Mouse (Mus musculus): Measurements from ENCODE around the gene Acd.

The Acd gene

DNA sequence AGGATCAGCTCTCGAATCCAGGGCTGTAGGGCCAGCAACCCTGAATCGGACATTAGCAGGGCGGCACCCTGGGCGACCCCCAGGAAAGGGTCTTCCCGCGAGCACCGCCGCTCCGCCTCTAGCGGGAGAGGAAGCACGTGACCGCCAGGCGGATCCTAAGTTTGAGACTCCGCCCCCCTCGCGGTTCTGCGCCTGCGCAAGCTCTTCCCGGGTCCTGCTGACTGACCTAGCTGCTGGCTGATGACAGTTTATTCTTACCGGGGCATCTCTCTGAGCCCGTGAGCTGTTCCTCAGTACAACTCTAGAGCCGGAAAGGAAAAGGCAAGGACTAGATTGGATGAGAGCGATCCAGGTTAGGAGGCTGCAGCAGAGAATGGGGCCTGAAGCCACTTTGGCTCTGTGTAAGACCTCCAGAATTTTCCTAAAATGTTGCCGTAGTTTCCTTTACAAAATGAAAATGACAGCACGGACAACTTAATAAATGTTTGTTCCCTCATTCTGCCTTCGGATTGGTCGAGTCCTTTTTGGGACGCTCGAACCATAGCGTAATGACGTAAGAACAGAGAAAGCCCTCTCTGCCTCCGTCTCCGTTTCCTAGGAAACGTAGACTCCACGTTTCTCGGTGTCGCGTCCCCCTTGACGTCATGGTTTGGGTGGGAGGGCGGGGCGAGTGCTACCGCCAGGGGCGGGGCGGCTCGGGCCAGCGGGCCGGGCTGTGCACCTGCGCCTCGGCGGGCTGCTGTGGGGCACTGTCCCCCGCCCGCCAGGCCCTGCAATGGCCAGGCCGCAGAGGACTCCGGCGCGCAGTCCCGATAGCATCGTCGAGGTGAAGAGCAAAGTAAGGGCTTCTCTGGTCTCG lies at the start of gene Acd, which contains the start of gene Pard6a:
Gene Acd (minus strand): TSS at position 137 of the 859 bp plus-strand sequence.
Gene Pard6a (plus strand): TSS at position 183 of the 859 bp plus-strand sequence.
- peak; percentile 97 for DNase-seq

DNA sequence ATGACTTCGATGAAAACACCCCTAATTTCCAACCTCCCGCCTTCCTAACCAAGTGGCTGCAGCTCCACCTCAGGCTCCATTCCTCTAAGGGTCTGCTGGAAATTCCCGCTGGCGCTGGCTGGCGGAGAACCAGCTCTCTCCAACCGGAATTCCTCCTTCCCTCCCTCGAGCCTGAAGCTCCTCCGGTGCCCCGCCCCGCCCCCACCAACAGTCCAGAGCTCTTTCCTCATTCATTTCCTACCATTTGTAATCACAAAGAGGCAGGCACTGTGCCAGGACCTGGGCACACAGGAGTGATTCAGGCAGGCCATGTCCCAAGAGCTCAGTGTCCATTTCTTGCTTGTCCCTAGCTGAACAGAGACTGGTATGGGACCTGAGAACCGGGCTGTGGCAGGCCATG lies 49.7 kb upstream of the Acd start:
- peak; percentile 83 for DNase-seq

DNA sequence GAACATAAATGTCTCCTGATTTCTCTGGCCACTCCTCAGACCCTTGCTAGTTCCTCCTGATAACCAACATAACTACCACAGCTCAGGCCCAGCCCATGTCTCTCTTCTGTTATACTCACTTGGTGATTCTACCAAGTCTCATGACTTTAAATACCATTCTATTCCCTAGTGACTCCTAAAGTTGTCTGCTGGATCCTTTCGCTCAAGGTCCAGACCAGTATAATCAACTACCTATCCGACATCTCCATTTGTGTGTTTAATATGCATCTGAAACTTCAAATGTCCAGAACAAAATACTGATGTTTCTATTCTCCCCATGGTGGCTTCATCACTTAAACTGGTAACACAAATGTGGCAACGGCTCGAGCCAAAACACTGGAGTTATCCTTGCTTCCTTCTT lies 42.4 kb upstream of the Acd start:
- no peak for DNase-seq

DNA sequence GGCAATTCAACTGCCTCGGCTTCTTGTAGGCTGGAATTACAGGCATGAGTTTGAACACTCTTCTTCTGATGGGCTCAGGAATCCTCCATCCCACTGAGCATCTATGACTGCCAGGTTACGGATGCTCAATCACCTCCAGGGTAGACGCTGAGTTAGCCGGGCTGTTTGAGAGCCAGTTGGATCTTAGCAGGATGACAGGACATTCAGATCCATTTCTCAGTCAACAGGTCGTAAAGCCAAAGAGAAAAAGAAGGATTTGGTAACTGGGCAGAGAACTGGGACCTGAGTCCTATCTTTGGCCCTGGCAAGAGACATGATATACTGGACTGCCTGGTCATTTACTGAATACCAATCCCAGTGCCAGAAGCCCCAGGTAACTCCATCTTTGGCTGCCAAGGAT lies 38.3 kb upstream of the Acd start:
- DNase-seq: no peak

DNA sequence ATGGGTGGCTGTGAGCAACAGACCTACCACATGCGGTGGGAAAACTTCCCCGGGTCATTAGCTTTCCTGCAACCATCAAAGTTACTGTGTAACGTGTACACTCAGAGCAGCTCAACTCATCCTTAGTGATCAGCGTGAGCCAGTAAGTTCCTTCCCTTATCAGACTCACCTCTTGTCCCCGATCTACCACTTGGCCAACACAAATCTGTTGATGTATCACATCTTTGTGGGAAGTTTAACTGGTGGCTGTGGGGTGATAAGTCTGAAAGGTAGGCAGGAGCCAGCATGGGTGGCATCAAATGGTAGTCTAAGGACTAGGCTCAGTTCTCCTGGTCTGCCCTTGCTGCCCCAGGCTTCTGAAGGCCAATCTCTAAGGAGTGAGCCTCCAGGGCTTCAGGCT lies 31.3 kb upstream of the Acd start:
- no peak for DNase-seq

DNA sequence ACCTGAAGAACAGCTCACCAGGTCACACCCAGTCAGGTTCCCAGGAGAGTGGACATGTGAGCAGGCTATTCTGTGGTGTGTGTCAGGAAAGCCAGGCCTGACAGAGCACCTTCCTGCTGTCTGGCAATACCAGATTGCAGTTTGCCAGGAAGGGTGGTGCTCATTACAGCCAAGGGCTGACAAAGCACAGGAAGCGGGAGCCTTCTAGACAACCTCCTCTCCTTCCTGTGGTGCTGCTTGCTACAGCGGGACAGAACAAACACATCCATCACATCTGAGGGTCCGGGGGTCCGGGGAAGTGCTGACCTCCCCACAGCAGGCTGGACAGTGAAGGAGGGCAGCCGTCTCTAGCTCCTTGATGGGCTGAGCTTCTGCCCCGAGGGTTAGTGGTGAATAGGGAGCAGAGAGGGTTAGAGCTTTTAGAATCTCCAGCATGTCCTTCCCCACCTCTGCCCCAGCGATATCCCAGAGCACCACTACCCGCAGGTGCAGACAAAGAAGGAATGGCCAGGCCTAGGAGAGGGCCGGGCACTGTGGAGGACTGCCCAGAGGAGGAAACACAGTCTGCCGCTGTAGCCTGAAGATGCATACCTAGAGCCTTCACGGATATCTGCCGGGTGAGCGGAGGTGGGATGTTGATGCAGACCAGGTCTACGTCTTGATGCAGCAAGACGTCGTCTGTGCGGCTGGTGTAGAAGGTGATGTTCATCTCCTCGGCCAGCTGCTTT lies 26.7 kb upstream of the Acd start:
- peak; percentile 49 for DNase-seq

DNA sequence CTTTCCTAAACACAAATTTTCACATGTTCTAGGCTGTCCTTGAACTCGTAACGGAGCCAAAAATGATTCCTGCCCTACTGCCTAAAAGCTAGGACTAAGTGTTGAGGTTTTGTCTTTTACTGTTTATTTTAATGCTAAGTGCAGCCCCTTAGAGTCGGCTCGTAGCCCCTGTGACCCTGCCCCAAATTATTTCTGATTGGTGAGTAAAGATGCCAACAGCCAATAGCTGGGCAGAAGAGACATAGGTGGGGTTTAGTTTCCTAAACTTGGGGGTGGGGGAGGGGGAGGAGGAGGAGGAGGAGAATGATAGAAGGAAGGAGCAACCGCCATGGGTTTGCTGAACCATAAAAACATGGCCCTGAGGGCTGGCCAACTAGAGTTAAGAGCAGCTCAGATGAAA lies 24.8 kb upstream of the Acd start:
- no peak for DNase-seq

DNA sequence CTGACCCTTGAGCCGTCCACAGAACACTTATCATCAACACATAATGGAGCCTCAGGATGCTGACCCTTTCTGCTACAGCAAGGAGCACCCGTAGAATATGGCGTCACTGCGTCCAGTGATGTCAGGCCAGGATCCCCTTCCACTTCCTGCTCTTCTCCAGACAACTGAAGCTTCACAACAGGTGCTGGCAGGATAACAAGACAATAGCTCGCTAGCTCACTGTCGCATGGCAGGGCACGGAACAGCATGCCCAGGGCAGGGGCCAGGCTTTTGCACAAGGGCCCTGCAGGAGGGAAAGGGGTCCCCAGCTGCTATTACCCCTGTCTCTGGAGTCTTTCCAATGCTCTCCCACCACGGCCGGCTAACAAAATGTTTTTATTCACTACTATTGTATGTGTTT lies 22.0 kb upstream of the Acd start:
- no peak for DNase-seq

DNA sequence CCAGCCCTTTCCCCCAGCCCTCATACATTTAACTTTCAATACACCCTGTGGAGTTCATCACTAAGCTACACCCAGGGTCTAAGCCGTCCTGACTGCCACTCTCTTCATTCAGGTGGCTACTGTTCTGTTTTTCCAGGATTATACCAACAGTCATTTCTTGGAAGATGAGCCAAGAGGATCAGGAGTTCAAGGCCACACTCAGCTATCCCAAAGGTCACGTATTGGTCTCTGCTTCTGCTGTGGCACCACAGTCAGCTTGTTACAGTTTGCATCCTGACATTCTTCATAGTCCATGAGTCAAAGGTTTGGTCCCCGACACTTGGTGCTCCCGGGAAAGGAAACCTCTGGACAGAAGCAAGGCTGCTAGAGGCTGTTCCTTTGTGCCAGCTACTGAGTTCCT lies 18.7 kb upstream of the Acd start:
- no peak for DNase-seq

DNA sequence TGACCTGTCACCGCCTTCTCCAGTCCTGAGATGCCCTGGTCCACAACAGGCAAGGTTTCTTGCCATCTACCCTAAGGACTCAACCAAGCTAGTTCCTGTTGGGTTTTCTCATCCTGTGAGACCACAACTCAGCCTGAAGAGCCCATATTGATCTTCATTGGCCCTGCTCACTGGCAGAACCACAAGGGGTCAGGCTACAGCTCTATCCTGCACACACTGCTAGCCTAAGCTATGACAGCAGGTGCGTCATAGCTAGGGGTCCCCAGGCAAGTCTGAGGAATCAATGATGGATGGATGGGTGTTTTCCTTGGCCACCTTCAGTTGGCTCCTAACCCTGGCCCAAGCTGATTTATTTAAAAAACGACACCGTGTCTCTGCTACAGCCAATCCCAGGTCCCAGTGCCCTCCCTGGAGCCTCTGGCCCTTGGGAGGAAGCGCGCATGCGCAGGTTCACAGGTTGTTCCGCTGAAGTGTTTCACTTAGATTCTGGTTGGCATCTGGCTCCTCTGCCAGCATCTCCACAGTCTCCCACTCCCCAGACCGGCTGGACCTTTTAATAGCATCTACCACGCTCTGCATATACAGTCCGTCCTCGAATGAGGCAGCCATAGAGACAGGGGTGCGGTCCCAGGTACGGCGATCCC lies 15.5 kb upstream of the Acd start:
- no peak for DNase-seq

DNA sequence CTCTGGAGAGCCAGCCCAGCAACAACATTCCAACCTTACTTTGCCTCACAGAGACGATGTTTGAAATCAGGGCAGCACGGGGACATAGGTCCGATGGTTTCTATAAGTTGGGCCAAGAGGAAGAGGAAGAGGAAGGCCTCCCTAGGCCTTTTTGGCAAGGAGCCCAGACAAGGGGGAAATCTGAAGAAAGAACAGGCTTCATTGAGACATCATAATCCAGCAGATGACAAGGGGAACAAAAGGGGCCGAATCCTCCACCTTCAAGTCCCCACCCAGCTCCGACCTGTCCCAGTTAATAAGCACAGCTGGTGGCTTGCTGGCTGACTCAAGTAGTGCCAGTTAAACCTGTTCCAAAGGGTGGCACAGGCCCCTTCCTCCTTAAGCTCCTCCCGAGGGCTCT lies 14.1 kb upstream of the Acd start:
- DNase-seq: no peak

DNA sequence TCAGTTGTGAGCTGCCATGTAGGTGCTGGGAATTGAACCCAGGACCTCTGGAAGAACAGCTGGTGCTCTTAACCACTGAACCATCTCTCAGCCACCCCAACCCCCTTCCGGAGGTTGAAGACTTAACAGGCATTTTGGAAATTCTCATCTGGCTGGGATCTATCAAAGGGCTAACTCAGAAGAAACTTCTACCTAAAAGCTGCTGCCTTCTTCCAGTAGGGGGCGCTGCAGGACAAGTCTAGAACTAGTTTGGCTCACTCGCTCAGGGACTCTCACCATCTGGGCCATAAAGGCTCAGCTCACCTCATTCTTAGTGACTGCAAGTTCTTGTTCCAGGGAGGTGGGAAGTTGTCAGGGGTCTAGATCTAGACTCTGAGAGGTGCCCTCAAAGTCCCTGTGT lies 13.2 kb upstream of the Acd start:
- peak; percentile 89 for DNase-seq

DNA sequence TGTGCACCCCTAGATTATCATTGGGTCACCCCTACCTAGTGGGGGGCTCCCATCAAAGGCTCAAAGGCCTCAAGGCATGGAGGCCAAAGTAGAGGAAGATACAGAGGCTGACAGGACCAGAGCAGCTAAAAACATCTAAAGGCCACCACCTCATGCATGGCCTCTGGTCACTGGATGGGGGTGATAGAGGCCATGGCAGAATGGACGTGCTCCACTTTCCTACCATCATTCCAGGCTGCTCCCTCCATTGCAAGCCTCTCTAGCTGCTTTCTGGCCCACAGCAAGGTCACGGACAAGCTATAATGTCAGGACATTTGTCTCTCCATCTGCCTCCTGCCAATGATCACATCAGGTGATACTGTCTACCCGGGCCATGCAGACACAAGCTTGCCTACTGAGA lies 11.4 kb upstream of the Acd start:
- no peak for DNase-seq

DNA sequence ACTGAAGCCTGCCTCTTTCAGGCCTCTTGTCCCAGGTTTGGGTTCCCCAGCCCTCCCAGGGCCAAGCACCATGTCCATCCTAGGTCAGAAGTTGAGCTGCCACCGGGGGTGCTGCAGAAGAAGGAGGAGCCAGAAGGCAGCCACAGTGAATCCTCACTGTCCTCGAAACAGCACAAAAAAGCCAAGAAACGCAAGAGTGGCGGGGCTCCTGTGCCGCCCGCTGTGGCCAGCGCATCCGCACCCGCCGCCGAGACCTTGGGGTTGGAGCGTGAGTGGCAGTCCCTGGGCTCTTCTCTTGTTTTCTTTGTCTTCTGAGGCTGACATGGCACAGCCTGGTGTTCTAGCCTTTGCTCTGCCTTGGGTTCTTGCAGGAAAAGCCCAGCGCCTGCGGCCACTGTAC lies 8.4 kb upstream of the Acd start:
- DNase-seq: no peak

DNA sequence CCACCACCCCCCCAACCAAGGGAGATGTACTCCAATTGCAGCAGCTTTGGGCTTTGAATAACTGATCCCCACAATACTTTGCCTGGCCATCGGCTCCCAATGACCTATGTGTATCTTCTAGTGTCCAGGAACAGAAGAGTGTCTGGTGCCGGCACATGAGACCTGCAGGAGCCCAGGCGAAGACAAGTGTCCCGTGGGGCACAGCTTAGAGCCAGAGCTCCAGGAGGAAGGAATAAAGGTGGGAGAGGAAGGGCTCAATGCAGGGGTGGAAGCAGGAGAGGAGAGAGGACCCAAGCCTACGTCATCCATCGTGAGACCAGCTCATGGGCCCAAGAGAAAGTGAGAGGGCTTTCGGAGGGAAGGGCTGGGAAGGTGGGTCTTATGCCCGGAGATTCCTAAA lies 7.8 kb upstream of the Acd start:
- DNase-seq: no peak

DNA sequence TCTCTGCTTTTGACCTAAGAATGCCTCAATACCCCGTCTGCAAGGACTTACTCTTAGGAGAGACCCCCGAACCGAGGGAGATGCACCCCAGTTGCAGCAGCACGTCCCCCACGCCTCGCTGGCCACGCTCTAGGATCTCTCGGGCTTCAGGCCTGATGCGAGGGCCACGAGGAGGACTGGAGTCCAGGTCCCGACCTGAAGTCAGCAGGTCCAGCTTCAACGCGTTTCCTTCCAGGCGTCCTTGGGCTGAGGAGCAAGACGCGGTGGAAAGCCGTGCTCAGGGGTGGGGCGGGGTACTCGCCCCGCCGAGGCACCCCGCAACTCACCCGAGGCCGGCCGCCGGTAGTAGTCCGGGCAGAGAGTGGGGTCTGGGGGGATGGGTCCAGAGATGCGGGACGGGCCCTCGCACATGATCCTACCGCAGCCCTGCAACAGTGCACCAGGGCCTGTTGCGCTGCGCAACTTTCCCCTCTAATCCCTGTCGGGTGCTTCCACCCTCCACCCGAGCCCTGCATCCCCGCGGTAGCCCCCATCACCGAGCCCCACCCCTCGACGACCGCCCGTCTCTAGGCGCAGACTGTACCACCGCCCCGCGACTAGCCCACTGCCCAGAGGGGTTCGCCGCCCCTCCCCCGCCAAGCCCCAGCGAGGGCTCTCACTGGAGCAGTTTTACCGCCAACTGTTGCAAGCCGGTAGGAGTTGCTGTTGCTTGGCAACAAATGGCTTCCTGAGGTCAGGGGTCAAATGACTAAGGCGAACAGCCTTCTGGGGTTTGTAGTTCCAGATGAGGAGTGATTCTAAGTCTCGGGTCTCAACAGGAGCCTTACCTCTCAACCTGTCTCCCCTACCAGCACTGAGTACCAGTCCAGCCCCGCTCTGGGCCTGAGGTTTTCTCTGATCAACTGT lies 6.8 kb upstream of the Acd start, which contains the start of the genes 4933405L10Rik and Enkd1:
Gene 4933405L10Rik (plus strand): TSS at position 158 of the 906 bp plus-strand sequence.
Gene Enkd1 (minus strand): TSS at position 713 of the 906 bp plus-strand sequence.
- DNase-seq: peak; percentile 88

DNA sequence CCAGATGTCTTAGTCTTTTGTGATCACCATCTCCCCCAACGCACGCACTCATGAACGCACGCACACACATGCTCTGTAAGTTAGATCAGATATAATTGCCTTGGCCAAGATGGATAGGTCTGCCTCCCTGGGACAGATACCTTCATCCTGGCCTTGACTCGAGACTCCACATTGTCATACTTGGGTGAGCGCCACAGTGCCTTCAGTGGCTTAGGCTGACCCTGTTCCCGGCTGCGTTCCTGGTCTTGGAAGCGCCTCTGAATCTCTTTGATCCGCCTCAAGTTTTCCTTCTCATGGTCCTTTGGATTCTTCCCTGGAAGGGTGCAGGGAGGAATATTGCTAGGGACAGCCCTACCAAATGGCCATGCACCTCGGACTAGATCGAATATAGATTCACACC lies 5.5 kb upstream of the Acd start:
- DNase-seq: no peak

DNA sequence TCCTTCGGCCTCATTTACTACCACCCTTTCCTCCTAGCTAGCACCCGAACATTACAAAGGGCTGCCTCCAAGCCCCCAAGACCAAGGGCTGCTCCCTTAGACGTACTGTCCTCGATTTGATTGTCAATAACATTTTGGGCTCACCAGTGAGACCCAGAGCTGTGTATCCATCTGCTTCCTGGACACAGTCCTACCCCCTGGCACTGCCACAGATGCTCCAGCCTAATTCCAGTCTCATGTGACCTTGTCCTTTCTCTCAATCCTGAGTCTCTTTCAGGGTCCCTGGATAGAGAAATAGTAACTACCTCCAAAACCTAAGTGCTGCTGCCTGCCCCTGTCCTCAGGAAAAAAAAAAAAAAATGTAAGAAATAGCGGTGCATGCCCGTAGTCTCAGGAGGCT lies 4.1 kb upstream of the Acd start:
- DNase-seq: no peak

DNA sequence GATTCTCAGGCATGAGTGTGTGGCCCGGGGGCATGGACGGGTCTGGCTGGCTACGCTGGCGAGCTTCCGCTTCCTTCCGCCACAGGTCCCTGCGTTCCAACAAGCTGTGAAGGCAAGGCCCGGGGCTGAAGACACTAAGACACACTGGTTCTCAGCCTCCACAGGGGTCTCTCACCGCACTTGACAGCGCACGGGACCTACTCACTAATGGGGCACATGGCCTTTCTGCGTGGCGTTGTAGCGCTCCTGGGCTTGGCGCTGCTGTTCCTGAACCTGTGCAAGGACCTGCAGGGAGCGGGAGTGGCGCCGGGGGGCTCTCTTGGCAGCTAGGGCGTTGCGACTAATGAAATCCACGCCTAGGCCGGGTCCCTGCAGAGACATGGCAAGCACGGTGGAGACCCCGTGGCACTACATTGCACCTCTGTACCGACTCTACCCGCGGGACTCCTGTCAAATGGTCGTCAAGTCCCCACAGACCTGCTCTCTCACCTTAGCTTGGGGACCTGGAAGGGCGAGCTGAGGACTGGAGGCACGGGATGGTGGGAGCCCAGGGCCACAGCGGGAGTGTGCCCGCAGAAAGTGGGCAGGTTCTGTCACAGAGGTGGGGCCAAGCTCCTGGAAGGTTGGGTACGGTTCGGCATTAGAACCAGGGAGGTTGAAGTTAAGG lies 3.4 kb upstream of the Acd start:
- DNase-seq: no peak

DNA sequence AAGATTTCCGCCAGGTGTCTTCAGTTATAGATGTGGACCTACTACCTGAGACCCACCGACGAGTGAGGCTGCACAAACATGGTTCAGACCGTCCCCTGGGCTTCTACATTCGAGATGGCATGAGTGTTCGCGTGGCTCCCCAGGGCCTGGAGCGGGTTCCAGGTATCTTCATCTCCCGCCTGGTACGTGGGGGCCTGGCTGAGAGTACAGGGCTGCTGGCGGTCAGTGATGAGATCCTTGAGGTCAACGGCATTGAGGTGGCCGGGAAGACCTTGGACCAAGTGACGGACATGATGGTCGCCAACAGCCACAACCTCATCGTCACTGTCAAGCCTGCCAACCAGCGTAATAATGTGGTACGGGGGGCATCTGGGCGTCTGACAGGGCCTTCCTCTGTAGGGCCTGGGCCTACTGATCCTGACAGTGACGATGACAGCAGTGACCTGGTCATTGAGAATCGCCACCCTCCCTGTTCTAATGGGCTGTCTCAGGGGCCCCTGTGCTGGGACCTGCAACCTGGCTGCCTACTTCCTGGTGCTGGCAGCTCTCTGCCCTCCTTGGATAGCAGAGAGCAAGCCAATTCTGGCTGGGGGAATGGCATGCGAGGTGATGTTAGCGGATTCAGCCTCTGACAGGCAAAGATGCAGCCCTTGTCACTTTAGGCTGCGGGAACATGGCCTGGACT lies 2.0 kb upstream of the Acd start:
- DNase-seq: no peak

DNA sequence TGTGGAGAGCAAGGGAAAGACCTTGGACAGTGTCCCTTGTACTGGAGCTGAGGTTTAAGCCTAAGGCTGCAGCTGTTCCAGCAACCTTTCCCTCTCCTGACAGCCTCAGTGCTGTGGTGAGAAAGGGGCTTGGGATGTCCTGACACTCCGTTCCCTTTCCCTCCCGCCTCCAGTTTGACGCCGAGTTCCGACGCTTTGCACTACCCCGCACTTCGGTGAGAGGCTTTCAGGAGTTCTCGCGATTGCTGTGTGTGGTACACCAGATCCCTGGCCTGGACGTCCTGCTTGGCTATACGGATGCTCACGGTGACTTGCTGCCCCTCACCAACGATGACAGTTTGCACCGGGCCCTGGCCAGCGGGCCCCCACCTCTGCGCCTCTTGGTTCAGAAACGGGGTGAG lies 1.1 kb upstream of the Acd start:
- DNase-seq: no peak
